Mouse (Mus musculus): Measurements from ENCODE around the gene Gldc. TPM values are rescaled to one million over a fixed set of nuclear protein-coding genes. Genes with fewer than 3 reads are reported as not detected.

The Gldc gene
- total RNA-seq (2023) = under 1 TPM in 1 of 2 experiments, not detected in 1; 0.98 TPM

DNA sequence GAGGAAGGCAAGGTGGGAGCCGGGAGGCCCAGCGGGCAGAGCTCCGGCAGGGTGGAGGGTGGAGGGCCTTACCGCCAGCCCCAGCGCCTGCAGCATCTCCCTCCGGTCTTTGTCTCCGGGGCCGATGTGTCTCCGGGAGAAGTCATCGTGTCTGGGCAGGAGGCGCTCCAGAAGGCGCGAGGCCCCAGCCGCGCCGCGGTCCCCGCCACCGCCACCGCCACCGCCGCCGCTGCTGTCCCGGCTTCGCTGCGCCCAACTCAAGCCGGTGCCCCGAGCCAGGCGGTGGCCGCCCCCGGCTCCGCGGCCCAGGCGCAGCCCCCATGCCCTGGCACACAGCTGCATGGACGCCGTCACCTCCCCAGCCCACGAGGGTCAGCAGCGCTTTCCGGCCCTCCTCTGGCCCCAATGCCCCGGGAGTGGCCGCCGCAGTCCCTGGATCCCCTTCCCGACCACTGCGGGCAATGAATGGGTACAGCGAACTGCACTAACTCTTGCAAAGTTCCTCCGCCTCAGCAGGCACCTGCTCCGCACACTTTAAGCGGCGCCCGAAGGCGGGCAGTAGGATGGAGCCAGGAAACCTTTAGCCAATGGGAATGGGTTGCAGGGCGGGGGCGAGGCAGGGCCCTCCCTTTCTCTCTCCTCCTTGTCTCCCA, at the start of gene Gldc:
TSS of gene Gldc (minus strand) at position 511 of the 653 bp plus-strand sequence.

Other genes with a start within 250 kb of the Gldc start
- gene Trpd52l3, start 171.6 kb downstream of the Gldc start, total RNA-seq (2023) = not detected
- gene Uhrf2, start 144.9 kb downstream of the Gldc start, total RNA-seq (2023) = 10 to 100 TPM; 79.2 to 85.1 TPM
- not detected for gene Mbl2, start 57.5 kb upstream of the Gldc start, total RNA-seq (2023)

Measured in T-cell, adult 66 days (primary cell).